Mouse (Mus musculus): ENCODE measurements around the gene Ntn4.

- TF ChIP-seq CTCF (IDR thresholded peaks at IDR 0.05; ENCODE audit: low read depth) (no peak), EP300 (optimal IDR thresholded peaks at IDR 0.05) (no peak)
Measured at GRCm38 (mm10) chr10:93737080-93737479, 96.6 kb downstream of the Ntn4 start.

Data from stomach, postnatal 0 days (tissue).